Mouse (Mus musculus): Measurements from ENCODE around the gene Acad9. TPM values are rescaled to one million over a fixed set of nuclear protein-coding genes. Genes with fewer than 3 reads are reported as not detected.

The Acad9 gene
- 36.1 and 47.2 TPM in 2 replicates for polyA plus RNA-seq (2015; fragmentation: Nextera tagmentation; extraction: Ambion mirVana)

GRCm38 (mm10) chr3:36065843-36066651, at the start of gene Acad9:
Acad9 (plus strand) TSS chr3:36065979.

GRCm38 (mm10) chr3:36053447-36053846, 12.3 kb upstream of the Acad9 start, which contains the start of gene Ccdc144b:
Ccdc144b (minus strand) TSS chr3:36053547.

Other genes with a start within 250 kb of the Acad9 start
- gene Dcun1d1, start 128.5 kb upstream of the Acad9 start, polyA plus RNA-seq (2015; fragmentation: Nextera tagmentation; extraction: Ambion mirVana), result 66.4 and 82.6 TPM in 2 replicates
- gene Mccc1, start 65.3 kb upstream of the Acad9 start, polyA plus RNA-seq (2015; fragmentation: Nextera tagmentation; extraction: Ambion mirVana), result 15.9 and 16.5 TPM in 2 replicates
- not detected in 2 replicates for gene Ccdc144b, start 12.4 kb upstream of the Acad9 start, polyA plus RNA-seq (2015; fragmentation: Nextera tagmentation; extraction: Ambion mirVana)
- 4.3 and 4.4 TPM in 2 replicates for gene D3Ertd254e, start 85.0 kb downstream of the Acad9 start, polyA plus RNA-seq (2015; fragmentation: Nextera tagmentation; extraction: Ambion mirVana)
- gene Qrfpr, start 156.3 kb downstream of the Acad9 start, polyA plus RNA-seq (2015; fragmentation: Nextera tagmentation; extraction: Ambion mirVana), result 0.31 TPM in 1 of 2 replicates, not detected in the other